In the genomic region with DNA sequence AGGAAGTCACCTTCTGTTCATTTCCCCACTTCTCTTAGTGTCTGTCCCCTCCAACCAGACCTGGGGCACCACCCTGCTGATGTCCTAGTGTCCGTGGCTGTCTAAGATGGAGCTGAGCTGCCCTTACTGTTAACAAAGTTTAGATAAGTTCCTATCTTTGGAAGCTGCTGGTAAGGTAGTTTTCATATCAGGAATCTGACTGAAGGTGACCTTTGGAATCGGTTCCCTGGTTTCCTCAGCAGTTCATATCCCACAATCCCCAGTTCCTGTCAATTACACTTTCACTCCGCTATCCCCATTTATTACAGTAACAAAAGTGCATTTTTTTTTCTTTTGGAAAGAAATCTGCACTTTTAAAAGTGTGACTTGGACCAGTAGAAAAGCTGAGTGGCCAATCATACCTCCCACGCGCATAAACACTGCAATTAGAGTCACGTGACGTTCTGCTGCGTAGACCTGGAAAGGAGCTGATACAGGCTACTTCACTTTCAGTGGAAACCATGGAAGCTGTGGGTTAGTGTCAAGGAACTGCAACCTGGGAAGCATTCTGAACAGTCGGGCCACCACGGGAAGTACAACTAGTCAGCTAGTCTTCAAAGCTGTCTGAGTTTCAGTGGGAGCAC, we compare ENCODE assay signal across 47 mouse cellular contexts. TPM values are rescaled to one million over a fixed set of nuclear protein-coding genes. Genes with fewer than 3 reads are reported as not detected.
"Had no signal": no experiment of that assay in that cellular context is flagged by ENCODE, and none has a peak within 500 bp of the region (broad histone marks: within the 10 kb centered on the region; RNA-seq: fewer than 3 reads in every experiment).

No protein-coding gene starts in this region.

- H3K27me3 ChIP-seq: limb, embryonic 12.5 days; limb, embryonic 13.5 days; limb, embryonic 15.5 days; liver, embryonic 12.5 days; liver, embryonic 13.5 days; liver, embryonic 15.5 days; lung, embryonic 15.5 days; megakaryocyte, embryonic 14.5 days; midbrain, embryonic 12.5 days; midbrain, embryonic 13.5 days; midbrain, embryonic 15.5 days; neural tube, embryonic 12.5 days; neural tube, embryonic 13.5 days had no signal

- H3K4me3 ChIP-seq: limb, embryonic 10.5 days; limb, embryonic 12.5 days; limb, embryonic 13.5 days; limb, embryonic 15.5 days; liver, embryonic 12.5 days; liver, embryonic 13.5 days; liver, embryonic 15.5 days; lung, embryonic 15.5 days; megakaryocyte, embryonic 14.5 days; midbrain, embryonic 10.5 days; midbrain, embryonic 12.5 days; midbrain, embryonic 13.5 days; midbrain, embryonic 15.5 days; neural tube, embryonic 12.5 days; neural tube, embryonic 13.5 days had no signal

- H3K9me3 ChIP-seq: limb, embryonic 10.5 days; limb, embryonic 12.5 days; limb, embryonic 13.5 days; limb, embryonic 15.5 days; liver, embryonic 12.5 days; liver, embryonic 13.5 days; liver, embryonic 15.5 days; lung, embryonic 15.5 days; megakaryocyte, embryonic 14.5 days; midbrain, embryonic 10.5 days; midbrain, embryonic 12.5 days; midbrain, embryonic 13.5 days; midbrain, embryonic 15.5 days; neural tube, embryonic 12.5 days; neural tube, embryonic 13.5 days had no signal

- H3K4me1 ChIP-seq: limb, embryonic 10.5 days; limb, embryonic 12.5 days; limb, embryonic 13.5 days; limb, embryonic 15.5 days; liver, embryonic 12.5 days; liver, embryonic 13.5 days; liver, embryonic 15.5 days; lung, embryonic 15.5 days; megakaryocyte, embryonic 14.5 days; midbrain, embryonic 10.5 days; midbrain, embryonic 12.5 days; midbrain, embryonic 13.5 days; midbrain, embryonic 15.5 days; neural tube, embryonic 12.5 days; neural tube, embryonic 13.5 days had no signal

- H3K27ac ChIP-seq: limb, embryonic 10.5 days; limb, embryonic 12.5 days; limb, embryonic 13.5 days; limb, embryonic 15.5 days; liver, embryonic 12.5 days; liver, embryonic 13.5 days; liver, embryonic 14.5 days; liver, embryonic 15.5 days; lung, embryonic 15.5 days; macrophage; midbrain, embryonic 10.5 days; midbrain, embryonic 12.5 days; midbrain, embryonic 13.5 days; midbrain, embryonic 15.5 days; neural tube, embryonic 12.5 days; neural tube, embryonic 13.5 days had no signal

- H3K9ac ChIP-seq: limb, embryonic 12.5 days; limb, embryonic 13.5 days; limb, embryonic 15.5 days; liver, embryonic 12.5 days; liver, embryonic 13.5 days; liver, embryonic 14.5 days; liver, embryonic 15.5 days; liver, postnatal 0 days; lung, embryonic 14.5 days; lung, embryonic 15.5 days; midbrain, embryonic 12.5 days; midbrain, embryonic 13.5 days; midbrain, embryonic 15.5 days; neural tube, embryonic 12.5 days; neural tube, embryonic 13.5 days had no signal

- DNase-seq: left cerebral cortex, postnatal 4 days; liver; liver, embryonic 13.5 days; liver, postnatal 0 days; lung, adult 18-20 months; lung, adult 2 months; lung, embryonic 14.5 days; lung, postnatal 10 days; lung, postnatal 14 days; lung, postnatal 36 days; lung, postnatal 4 days; midbrain, embryonic 14.5 days had no signal

- H3K36me3 ChIP-seq: limb, embryonic 10.5 days; limb, embryonic 12.5 days; limb, embryonic 13.5 days; limb, embryonic 15.5 days; liver, embryonic 12.5 days; liver, embryonic 13.5 days; liver, embryonic 15.5 days; lung, embryonic 15.5 days; midbrain, embryonic 10.5 days; midbrain, embryonic 12.5 days; midbrain, embryonic 13.5 days; midbrain, embryonic 15.5 days; neural tube, embryonic 12.5 days; neural tube, embryonic 13.5 days had no signal

- H3K4me2 ChIP-seq: limb, embryonic 12.5 days; limb, embryonic 13.5 days; limb, embryonic 15.5 days; liver, embryonic 11.5 days; liver, embryonic 12.5 days; liver, embryonic 13.5 days; liver, embryonic 15.5 days; lung, embryonic 14.5 days; lung, embryonic 15.5 days; midbrain, embryonic 11.5 days; midbrain, embryonic 12.5 days; midbrain, embryonic 13.5 days; midbrain, embryonic 15.5 days; neural tube, embryonic 12.5 days; neural tube, embryonic 13.5 days had no signal

- ATAC-seq: liver, embryonic 12.5 days; liver, postnatal 0 days; lung, postnatal 0 days; midbrain, embryonic 13.5 days; midbrain, embryonic 15.5 days; midbrain, embryonic 16.5 days had no signal

RNA-seq across cellular contexts. Expression of a gene that starts 24.9 kb away (rescaled TPM):
- total RNA-seq: left cerebral cortex, postnatal 10 days; left cerebral cortex, postnatal 14 days; left cerebral cortex, postnatal 25 days; left cerebral cortex, postnatal 36 days; left cerebral cortex, postnatal 4 days; liver, adult 2 months; megakaryocyte progenitor cell, adult 5-6 weeks; megakaryocyte, adult 5-6 weeks; megakaryocyte-erythroid progenitor cell, adult 5-6 weeks; midbrain, postnatal 0 days; monocyte, adult 5-6 weeks had no signal
- polyA plus RNA-seq: limb, embryonic 10.5 days; limb, embryonic 11.5 days; limb, embryonic 12.5 days; limb, embryonic 13.5 days; limb, embryonic 14.5 days; limb, embryonic 15.5 days; liver, adult 2 months; liver, embryonic 11.5 days; liver, embryonic 12.5 days; liver, embryonic 13.5 days; liver, embryonic 14.5 days; liver, embryonic 15.5 days; liver, embryonic 16.5 days; liver, postnatal 0 days; lung, adult 2 months; lung, embryonic 14.5 days; lung, embryonic 15.5 days; lung, embryonic 16.5 days; lung, postnatal 0 days; macrophage; midbrain, embryonic 10.5 days; midbrain, embryonic 11.5 days; midbrain, embryonic 12.5 days; midbrain, embryonic 13.5 days; midbrain, embryonic 14.5 days; midbrain, embryonic 15.5 days; midbrain, embryonic 16.5 days; midbrain, postnatal 0 days; neural tube, embryonic 11.5 days; neural tube, embryonic 12.5 days; neural tube, embryonic 13.5 days had no signal
